Mouse (Mus musculus) right cerebral cortex, adult 2 months (tissue): ENCODE measurements around the gene Morc4.
A peak's percentile ranks its signal among the peaks of the same experiment; 100 is the strongest.

Source experiments
- DNase-seq, 2 experiments: peaks; one replicate each; pipeline ENCODE4 v3.0.0; 2021 to 2022; ENCODE audit warnings: low spot score in 2 of 2

Morc4 gene

DNA sequence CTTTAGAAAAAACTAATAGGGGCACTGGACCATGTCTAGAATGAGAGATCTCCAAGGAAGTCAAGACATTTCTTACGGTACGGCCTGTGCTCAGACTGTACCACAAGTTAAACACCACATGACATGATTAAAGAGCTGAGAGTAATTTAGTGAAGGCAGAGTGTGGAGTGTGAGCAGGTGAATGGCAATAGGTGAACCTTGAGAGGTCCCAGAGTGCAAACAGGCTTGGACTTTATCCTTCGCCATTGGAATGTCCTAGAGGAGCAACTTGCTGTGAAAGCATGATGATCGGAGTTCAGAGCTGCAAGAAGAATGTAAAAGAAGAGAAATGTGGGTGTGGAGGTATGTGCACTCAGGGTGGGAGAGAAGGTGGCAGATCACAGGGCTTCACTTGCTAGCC lies 65.6 kb downstream of the Morc4 start:
- no peak for DNase-seq

DNA sequence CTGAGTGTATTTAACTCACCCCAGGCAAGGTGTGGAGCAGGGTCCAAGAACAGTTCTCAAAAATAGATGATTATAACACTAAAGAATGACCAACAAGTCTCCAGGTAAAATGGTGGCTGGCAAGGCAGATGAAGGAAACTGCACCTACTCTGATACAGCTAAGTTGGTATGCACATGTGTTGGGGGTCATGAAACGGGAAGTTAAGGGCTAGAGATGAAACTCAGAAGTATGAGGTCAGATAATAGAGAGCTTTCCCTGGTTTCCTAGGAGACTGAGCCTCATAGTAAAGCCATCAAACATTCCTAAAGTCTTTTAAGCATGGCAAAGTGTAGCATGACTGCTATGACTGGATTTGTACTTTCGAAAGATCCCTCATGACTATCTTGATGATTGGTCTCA lies 68.4 kb downstream of the Morc4 start:
- no peak for DNase-seq

DNA sequence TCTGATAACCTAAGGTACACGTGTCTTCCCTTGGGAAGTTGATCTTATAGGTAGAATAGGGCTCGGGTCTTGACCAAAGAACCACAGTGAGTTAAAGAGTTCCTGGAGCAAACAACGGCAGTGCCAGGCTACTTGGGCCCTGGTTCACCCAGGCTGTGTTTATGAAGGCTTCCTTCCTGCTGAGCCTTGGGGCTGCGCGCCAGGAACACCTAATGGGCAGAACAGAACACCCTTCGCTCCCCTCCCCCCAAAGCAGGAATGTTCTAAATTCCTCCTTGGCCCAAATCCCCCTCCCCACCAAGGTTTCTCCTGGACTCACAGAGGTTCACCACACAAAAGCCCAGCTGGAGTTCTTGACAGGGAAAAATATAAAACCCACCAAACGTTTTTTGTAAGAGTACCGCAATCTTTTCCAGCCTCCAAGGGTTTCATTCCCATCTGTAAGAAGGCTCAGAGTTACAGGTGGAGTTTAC lies 71.0 kb downstream of the Morc4 start, which contains the start of gene Cldn2:
Gene Cldn2 (plus strand): TSS at position 423 of the 473 bp plus-strand sequence.
- DNase-seq: no peak

- no peak for DNase-seq
Measured at GRCm38 (mm10) chrX:139799953-139800352, 71.5 kb downstream of the Morc4 start.

DNA sequence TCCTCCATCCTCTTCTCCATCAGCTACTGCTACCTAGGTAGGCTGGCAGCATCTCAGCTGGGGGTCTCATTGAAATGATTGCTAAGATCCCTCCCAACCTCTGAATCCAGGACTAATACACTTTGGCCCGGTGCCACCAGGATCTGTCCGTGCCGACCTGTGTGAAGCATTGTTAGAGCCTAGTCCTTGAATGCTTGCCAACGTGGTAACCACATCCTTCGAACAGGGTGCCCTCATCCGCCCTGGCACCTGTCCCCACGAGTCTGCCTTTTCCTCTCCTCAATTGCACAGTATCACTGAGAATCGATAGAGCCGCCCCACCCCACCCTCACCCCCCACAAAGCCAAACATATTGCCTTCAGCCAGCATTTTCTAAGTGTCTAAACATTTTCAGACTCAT lies 73.6 kb downstream of the Morc4 start:
- no peak for DNase-seq

GRCm38 (mm10) chrX:139796037-139796436 lies 75.4 kb downstream of the Morc4 start:
- DNase-seq: no peak

GRCm38 (mm10) chrX:139794072-139794845 lies 77.2 kb downstream of the Morc4 start:
- no peak for DNase-seq

DNA sequence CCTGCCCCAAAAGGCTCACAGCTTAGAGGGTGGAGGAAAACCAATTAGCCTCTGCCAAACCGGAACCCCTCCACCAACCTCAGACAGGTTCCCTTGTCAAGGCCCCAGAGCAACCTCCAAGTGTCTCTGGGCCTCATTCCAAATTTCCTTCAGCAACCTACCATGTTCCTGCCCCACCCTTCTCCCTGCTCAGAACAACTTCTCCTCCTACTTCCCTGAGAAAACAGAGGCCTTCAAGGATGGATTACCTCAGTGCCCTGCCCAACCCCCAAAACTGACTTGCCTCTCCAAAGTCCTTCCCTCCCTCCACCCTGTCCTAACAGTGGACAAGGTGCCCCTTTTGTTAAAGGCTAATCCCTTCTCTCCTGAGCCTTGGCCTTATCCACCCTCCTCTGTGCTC lies 85.7 kb downstream of the Morc4 start:
- no peak for DNase-seq

- no peak for DNase-seq
Measured at GRCm38 (mm10) chrX:139783045-139783422, 88.4 kb downstream of the Morc4 start.

- DNase-seq: no peak
Measured at GRCm38 (mm10) chrX:139782278-139783044, 89.0 kb downstream of the Morc4 start, which contains the start of gene Ripply1. Gene Ripply1, minus strand, starts transcription at chrX:139782353.

GRCm38 (mm10) chrX:139781563-139781962 lies 89.9 kb downstream of the Morc4 start:
- no peak for DNase-seq

DNA sequence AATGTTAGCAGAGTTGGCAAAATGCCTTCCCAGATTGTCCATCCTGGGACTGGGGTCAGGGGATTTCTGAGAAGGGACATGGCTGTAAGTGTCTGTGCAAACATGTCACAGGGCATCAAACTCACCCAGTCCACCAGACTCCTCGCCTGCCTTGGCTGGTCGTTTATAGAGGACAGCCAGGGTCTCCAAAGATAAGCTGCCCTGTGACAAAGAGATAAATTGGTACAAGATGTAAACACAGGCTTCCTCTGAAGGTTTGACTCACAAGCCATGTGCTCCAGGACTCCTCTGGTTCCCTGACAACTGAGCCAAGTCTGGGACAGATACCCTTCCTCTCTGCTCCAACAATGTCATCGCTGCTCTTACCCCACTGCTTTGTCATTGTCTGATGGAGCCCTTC lies 90.5 kb downstream of the Morc4 start:
- no peak for DNase-seq

- no peak for DNase-seq
Measured at GRCm38 (mm10) chrX:139779401-139779800, 92.1 kb downstream of the Morc4 start.

- DNase-seq: no peak
Measured at GRCm38 (mm10) chrX:139778886-139779285, 92.6 kb downstream of the Morc4 start.

DNA sequence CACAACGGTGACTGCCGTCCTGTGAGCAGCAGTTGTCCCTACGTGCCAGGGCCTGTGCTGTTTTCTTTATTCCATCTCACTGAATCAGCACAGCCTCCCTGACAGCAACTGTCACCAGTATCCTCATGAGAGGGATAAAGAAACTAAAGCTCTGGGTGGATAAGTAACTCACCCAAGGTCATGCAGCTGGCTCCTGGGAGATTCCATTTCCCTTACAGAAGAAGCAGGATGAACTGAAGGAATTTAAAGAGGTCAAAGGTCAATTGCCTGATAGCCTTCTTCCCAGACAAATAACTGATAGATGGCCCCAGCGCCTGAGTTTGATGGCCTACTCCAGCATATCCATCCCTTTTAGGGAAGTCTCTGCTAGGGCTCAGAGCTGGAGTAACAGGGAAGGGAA lies 94.1 kb downstream of the Morc4 start:
- DNase-seq: no peak

- DNase-seq: no peak
Measured at GRCm38 (mm10) chrX:139775084-139775612, 96.3 kb downstream of the Morc4 start.

DNA sequence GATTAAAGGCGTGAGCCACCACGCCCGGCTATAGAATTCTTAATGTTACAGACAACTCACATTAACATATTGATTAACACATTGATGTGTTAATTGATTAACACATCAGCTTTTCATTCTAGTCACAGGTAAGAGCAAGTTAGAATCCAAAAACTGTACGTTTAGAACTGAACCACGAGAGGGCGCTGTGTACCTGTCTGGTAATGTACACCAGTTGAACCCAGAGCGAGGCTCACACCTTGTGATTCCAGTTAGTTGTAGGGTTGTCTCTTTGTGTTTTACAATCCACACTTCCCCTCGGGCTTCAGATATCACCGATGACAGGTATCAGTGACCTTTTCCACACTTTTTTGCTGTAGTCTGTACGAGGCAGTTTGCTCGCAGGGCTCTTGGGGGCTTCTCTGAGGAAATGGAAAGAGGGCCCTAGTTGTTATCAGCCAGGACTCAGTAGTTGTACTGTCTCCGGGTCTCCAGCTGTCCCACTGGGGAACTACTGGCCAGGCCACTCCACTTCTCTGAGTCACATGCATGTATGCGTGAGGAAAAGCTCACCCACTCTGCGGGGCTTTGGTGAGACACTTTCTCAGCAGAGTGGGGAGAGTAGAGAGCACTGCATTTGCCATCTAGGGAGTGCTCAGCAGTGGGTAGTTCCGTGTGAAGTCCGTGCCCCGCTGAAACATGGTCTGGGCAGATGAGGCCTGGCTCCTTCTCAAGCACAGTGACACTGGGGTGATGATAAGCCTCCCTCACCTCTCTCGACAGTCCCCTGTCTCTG lies 97.0 kb downstream of the Morc4 start:
- peak; percentile 27 to 29 for DNase-seq
